Mouse (Mus musculus): ENCODE data around the gene Aebp1. TPM values are rescaled to one million over a fixed set of nuclear protein-coding genes. Genes with fewer than 3 reads are reported as not detected.

The Aebp1 gene
- polyA plus RNA-seq, 1 experiment from 2014 or later: 24.7 TPM

DNA sequence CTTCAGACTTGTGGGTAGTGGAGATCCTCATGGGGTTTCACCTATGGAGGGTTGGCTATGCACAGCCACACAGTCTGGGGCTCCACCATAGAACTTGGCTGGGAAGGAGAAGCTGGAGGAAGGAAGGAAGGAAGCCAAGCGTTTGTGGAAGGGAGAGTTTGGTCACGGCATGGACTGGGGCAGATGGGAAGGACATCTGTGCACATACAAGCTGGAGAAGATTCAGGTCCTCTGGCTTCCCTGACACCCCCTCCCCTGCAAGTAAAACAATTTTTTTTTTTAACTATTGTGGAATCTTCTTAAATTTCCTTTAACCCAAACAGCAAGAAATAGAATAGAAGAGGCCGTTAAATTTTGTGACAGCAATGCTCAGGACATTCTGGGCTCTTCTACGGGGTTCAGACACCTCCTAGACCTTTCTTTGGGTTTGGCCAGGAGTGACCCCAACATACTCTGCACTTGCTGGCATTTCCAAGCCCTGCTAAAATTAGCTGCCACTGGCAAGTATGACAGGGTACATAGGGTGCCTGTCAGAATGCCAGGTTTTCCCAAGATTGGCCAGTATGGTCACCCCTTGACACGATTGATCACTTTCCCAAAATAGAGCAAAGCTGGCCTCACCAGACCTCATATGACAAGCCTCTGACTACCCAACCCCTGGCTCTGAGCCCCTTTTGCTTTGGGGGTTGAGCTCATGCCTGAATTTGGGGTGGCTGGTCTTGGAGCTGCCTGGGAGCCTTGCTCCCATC, 53.9 kb downstream of the Aebp1 start:
- Histone ChIP-seq H3K4me3 (no peak overlapping the region), H3K4me1 (replicated peaks) (peaks cover 6% of the 10 kb centered on the region), H3K4me2 (no peak overlapping the region), H3K9me3 (no peaks in the 10 kb centered on the region), H3K36me3 (no peaks in the 10 kb centered on the region), H3K27me3 (no peaks in the 10 kb centered on the region), H3K9ac (no peak overlapping the region), H3K27ac (replicated peaks) (no peak overlapping the region)
- ATAC-seq (ENCODE audit: low read depth): no peak
- WGBS: 83% methylated on average over 5 of the region's 5 CpGs

DNA sequence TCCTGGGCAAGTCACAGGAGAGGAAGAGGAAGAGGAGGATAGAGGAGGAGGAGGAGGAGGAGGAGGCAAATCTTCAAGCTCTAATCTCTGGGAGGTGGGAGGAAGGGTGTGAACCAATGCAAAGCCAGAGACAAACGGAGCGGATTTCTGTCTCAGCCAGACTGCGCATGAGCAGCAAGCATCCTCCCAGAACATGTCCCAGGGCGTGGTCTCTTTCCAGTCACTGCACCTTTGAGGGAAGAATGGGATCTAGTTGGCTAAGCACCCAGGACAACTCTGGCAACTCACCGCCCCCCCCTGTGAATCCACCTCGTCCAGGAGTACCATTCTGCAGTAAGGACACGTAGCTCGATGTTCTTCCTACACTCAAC, 54.4 kb downstream of the Aebp1 start:
- Histone ChIP-seq H3K9me3 (no peaks in the 10 kb centered on the region), H3K4me1 (replicated peaks) (peaks cover 6% of the 10 kb centered on the region), H3K4me3 (no peak overlapping the region), H3K36me3 (no peaks in the 10 kb centered on the region), H3K4me2 (no peak overlapping the region), H3K27me3 (no peaks in the 10 kb centered on the region), H3K9ac (no peak overlapping the region), H3K27ac (replicated peaks) (no peak overlapping the region)
- 74% methylated on average over 8 of the region's 8 CpGs for WGBS
- no peak for ATAC-seq (ENCODE audit: low read depth)

DNA sequence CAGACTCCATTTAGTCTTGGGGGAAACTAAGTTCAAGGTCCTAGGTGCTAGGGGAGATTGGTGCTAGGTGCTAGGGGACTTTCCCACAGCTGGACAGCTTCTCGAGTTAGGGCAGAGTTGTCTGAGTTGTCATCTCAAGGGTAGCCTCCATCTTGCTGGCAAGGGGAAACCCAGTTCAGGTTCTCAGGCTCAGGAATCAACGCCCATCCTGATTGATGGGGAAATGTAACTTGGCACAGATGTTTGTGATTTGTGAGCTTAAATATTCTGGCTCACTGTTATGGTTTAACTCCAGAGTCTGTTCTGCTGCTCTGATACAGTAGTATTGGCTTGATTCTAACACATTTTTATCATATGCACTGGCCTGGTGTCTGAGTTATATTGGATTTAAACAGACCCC, 56.4 kb downstream of the Aebp1 start:
- Histone ChIP-seq H3K4me1 (replicated peaks) (peaks cover 3% of the 10 kb centered on the region), H3K36me3 (no peaks in the 10 kb centered on the region), H3K4me3 (no peak overlapping the region), H3K27me3 (no peaks in the 10 kb centered on the region), H3K9ac (no peak overlapping the region), H3K4me2 (no peak overlapping the region), H3K9me3 (no peaks in the 10 kb centered on the region), H3K27ac (replicated peaks) (no peak overlapping the region)
- WGBS: 77% methylated on average over 2 of the region's 2 CpGs
- no peak for ATAC-seq (ENCODE audit: low read depth)

DNA sequence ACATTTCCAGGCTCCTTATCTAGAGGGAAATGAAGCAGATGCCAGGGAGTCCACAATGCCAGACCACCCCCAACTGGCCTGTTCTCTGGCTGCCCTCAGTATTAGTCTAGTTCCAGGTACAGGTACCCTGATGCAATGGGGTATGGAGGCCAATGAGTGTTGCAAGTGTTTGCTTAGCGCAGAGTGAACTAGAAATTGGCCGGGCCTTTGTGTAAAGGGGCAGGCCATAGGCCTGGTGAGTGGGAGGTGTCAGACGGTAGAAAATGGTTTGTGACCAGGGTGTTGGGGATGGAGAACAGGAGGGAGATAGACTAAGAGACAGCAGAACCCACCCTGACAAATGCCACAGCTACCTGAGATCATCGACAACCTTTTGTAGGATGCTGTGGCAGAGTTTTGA, 57.9 kb downstream of the Aebp1 start:
- Histone ChIP-seq H3K27ac (replicated peaks) (no peak overlapping the region), H3K36me3 (no peaks in the 10 kb centered on the region), H3K9ac (no peak overlapping the region), H3K4me2 (no peak overlapping the region), H3K27me3 (no peaks in the 10 kb centered on the region), H3K4me1 (replicated peaks) (no peaks in the 10 kb centered on the region), H3K4me3 (no peak overlapping the region), H3K9me3 (no peaks in the 10 kb centered on the region)
- WGBS: 94% methylated on average over 4 of the region's 4 CpGs
- ATAC-seq (ENCODE audit: low read depth): no peak

DNA sequence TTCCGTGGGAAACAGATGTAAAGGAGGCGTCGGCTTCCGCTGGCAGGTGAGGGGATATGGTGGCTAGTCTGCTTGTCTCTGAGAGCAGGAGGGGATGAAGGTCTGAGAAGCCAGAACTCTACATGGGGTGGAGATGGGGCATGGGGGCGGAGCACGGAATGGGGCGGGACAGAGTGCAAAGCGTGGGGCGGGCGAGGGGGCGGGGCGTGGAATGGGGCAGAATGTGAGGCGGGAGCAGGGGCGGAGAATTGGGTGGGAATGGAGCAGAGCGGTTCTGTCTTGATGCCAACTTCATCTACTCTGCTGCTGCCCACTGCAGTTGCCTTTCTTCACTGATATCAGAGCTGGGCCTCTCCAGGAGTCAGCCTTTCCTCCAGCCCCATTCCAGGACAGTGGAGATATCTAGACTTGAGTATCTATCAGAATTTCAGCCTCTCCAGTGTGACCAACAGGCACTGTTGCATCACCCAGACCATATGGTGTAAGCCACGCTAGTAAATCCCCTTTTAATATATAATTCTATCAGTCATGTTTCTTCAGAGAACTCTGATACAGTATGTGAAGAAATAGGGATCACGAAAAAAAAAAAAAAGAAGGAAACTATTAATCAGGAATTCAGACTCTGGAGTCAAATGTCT, 58.7 kb downstream of the Aebp1 start:
- Histone ChIP-seq H3K4me1 (replicated peaks) (no peaks in the 10 kb centered on the region), H3K27ac (replicated peaks) (no peak overlapping the region), H3K4me2 (no peak overlapping the region), H3K9ac (no peak overlapping the region), H3K4me3 (no peak overlapping the region), H3K36me3 (no peaks in the 10 kb centered on the region), H3K9me3 (no peaks in the 10 kb centered on the region), H3K27me3 (no peaks in the 10 kb centered on the region)
- no peak for ATAC-seq (ENCODE audit: low read depth)
- 44% methylated on average over 17 of the region's 17 CpGs for WGBS

Other genes starting within 250 kb of the Aebp1 start
- 180 and 183 TPM in 2 replicates for gene Mrps24, start 146.3 kb upstream of the Aebp1 start, polyA plus RNA-seq (2015; fragmentation: Nextera tagmentation; extraction: Ambion mirVana)
- 26.8 and 29.1 TPM in 2 replicates for gene Urgcp, start 99.6 kb upstream of the Aebp1 start, polyA plus RNA-seq (2015; fragmentation: Nextera tagmentation; extraction: Ambion mirVana)
- 143 and 168 TPM in 2 replicates for gene Dbnl, start 73.5 kb upstream of the Aebp1 start, polyA plus RNA-seq (2015; fragmentation: Nextera tagmentation; extraction: Ambion mirVana)
- gene Pgam2, start 58.2 kb upstream of the Aebp1 start, polyA plus RNA-seq (2015; fragmentation: Nextera tagmentation; extraction: Ambion mirVana): 3.5 and 8.8 TPM in 2 replicates
- gene Polm, start 23.9 kb upstream of the Aebp1 start, polyA plus RNA-seq (2015; fragmentation: Nextera tagmentation; extraction: Ambion mirVana): 5.0 and 5.4 TPM in 2 replicates
- 52.2 and 59.0 TPM in 2 replicates for gene Pold2, start 16.3 kb downstream of the Aebp1 start, polyA plus RNA-seq (2015; fragmentation: Nextera tagmentation; extraction: Ambion mirVana)
- gene Myl7, start 36.8 kb downstream of the Aebp1 start, polyA plus RNA-seq (2015; fragmentation: Nextera tagmentation; extraction: Ambion mirVana): 1.7 and 3.5 TPM in 2 replicates
- gene Gck, start 88.1 kb downstream of the Aebp1 start, polyA plus RNA-seq (2015; fragmentation: Nextera tagmentation; extraction: Ambion mirVana): 3.0 and 3.3 TPM in 2 replicates
- gene Ykt6, start 93.7 kb downstream of the Aebp1 start, polyA plus RNA-seq (2015; fragmentation: Nextera tagmentation; extraction: Ambion mirVana): 68.9 and 71.2 TPM in 2 replicates
- 55.6 and 55.8 TPM in 2 replicates for gene Camk2b, start 204.4 kb downstream of the Aebp1 start, polyA plus RNA-seq (2015; fragmentation: Nextera tagmentation; extraction: Ambion mirVana)

Data from neural tube, embryonic 13.5 days (tissue).